Mouse (Mus musculus) ovary, postnatal 36 days (tissue): ENCODE measurements around the gene Fam53b.

Source experiments
- DNase-seq: peaks from one replicate; pipeline ENCODE4 v3.0.0; 2022; ENCODE audit warnings: low spot score, mixed read lengths

Fam53b gene

DNA sequence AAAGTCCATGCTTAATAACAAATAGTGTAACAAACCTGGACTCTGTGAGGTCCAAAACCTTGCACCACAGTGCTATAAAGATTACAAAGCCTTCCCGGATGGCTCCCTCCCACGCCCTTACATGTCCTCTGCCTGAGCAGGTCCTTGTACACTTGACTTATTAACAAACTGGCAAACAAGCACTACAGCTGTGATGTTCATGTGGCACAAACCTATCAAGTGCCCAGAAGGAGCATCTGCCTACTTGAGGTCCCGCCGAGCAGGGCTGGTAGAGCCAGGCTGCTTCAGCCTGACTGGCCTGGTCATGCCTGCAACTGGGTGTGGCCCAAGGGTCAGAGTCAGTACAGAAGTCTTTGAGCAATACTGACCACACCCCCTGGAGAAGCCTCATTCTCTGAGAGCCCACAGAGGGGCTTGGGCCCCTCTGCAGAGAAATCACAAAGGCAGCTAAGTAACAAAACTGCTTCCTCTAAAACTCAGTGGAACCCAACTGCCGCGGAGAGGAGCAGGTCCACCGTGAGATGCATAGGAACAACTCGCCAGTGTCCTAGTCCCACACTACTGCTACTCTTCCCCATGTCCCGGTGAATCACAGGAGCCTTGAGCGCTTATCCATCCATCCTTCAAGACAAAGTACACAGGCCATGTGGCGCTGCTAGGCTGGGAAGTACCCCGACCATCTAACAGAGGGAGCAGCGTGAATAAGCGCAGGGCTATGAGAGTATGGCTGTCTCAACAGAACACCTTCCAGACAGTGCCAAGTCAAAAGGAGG lies 23.1 kb downstream of the Fam53b start:
- DNase-seq, result no peak

DNA sequence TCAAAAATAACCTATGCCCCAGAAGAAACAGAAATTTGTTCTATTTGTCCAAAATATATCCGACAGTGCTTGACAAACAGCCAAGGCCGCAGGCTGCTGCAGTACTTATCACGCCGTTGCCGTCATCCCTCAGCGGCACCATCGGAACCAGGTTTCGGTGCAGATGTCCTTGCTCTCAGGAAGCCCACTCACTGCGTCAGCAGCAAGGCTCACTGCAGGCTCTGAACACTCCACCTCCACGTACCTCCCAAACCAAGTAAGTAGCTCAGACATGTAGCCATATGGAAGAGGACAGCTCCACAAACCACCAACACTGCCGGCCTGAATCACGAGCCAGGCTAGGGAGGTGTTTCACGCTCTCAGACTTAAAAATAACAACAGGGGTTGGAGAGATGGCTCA lies 24.9 kb downstream of the Fam53b start:
- DNase-seq, result no peak

DNA sequence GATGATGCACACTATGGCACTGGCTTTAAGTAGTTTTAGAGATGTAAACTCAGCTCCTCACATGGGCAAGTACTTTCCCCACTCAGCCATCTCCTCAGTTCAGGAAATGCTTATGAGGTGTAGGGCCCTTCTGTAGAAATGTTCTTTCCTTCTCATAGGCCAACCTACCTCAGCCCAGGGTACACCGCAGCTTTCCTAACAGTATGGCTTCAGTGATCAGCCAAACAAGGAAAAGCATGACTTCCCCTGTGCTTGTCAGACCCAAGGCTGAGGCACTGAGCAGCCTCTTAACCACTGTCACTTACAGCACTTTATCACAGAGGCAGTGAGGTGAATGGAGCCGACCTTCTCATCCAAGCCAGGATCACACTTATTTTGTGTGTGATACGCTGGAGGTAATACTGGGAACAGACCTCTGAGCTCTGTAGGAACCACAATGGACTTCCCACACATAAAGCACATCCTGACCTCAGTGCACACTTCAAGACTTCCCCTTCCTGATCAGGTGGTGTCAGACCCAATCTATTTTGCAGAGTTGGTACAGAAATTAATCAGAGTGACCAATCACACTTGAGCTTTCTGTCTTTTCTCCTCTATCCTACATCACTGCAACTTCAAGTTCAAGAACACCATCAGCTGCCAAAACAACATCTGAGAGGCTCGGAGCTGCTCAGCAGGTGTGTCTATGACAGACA lies 26.0 kb downstream of the Fam53b start:
- no peak for DNase-seq

DNA sequence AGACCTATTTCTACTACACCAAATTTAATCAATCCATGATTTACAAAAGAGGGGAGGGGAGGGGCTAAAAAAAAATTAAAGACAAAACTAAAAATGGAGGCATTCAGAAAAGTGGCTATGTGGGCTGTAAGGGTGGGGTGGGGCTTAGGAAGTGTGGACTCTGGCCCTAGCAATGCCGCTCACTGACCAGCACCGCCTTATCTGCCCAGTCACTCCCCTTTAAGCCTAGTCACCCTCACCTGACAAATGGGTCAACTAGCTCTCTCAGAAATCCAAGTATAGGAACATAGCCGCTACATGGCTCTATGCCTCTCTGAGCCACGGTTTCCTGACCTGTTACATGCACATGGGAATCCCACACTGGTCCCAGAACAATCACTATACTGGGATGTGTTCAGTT lies 26.7 kb downstream of the Fam53b start:
- no peak for DNase-seq

DNA sequence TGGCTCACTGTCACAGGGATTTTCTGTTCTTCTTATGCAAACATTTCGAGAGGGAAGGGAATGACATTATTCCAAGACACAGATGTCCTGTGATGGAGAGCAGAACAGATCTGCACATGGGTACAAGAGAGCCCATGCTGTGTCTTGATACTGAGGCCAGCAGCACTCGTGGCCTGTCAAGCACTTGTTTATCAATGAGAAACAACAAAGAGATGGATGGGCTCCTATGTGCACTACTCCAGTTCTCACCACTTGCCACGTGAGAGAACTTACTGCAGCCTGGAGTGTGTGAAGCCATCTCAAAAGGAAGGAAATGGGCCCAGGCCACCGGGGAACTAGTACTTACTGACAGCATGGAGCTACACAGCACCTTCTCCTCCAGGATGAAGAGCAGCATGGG lies 27.2 kb downstream of the Fam53b start:
- no peak for DNase-seq

DNA sequence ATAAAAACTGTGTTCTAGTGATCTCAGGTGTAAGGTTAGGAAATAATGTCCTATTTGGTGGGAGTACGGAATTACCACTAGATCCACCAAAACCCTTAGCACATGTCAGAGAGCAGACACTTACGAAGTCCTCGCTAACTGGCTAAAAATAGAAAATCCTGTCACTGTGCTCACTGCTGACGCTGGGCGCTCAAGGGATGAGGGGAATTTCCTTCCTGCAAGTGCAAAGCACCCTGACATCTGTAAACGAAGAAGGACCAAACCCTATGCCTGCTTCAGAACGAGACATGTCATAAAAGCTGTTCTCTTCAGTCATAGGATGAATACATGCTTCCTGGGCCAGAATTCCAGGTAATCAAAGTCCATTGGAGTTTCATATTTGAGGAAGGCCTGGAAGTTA lies 27.7 kb downstream of the Fam53b start:
- no peak for DNase-seq

DNA sequence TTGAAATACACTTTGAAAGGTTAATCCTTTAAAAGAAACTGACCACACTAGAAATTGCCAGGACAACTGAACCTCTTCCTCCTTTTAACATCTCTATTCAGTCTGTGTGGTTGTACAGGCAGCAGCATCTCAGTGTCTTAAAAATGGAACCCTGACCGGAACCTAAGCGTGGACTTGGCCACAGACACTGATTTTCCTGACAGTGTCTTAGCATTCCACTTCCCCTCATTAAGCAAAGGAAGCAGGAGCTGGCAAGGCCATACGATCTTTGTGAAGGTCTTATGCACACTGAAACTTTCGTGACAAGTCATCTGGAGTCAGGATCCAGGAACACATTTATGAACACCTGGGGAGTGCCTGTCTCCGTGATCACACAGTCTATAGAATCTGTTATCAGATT lies 29.6 kb downstream of the Fam53b start:
- no peak for DNase-seq

DNA sequence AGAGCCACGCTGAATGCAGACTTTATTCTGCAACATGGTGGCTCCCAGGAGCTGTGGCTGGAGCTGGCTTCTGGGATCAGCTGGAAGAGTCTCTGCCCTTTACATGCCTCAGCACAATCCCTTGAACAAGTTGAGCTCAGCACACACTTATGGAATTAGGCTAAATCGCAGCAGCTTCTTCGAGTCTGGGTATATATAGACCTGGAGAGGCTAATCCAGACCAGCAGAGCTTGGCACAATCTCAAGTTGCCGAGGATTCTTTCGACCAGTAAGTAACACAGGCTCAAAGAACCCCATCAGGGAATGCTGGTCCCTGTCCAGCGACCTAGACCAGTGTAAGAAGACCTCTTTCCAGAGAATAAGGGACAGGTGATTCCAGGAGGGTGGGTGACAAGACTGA lies 31.8 kb downstream of the Fam53b start:
- DNase-seq, result no peak

DNA sequence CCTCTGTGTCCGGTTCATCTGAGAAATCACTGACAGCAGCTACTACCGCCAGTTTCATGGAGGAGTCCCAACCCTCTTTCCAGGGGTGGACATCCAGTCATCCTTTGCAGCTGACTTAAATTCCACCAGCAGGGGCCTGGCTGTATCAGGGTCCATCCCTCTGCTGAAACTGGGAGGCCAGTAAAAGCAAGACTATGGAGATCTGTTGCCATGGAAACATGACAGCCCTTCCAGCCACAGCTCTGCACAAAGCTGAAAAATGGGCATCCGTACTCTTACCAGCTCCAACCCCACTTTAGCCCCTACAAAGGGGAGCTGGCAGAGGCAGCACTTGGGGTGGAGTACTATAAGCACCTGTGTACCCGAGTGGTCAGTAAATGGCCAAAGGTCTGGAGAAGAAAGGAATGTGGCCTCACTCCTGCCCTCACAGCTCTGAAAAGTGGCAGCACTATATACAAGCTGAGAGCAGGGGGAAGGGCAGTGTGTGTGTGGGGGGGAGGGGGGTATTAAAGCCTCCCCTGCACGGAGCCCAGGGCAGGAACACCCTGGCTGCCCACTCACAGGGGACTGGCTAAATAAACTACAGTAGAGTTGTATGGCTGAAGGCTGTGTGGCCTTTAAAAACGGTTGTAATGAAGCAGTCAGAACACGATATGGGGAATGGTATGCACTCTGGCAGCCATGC lies 32.4 kb downstream of the Fam53b start:
- DNase-seq, result no peak

DNA sequence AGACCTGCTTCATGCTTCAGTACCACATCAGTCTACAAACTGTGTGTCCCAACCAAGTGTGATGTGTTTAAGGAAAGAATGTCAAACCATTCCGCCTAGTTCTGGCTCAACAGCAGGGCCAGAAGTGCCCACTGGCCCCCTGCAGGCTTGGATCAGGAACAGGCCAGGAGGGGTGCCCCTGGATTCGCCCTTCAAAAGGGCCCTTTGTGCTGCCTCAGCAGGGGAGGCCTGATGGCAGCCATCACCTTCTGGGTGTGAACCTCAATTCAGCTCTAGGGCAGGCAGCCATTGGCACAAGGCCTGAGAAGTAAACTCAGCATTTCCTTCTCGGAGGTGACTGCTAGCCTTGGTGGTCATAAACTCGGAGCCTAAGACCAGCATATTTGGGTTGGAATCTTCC lies 33.1 kb downstream of the Fam53b start:
- peak; percentile 47 for DNase-seq

DNA sequence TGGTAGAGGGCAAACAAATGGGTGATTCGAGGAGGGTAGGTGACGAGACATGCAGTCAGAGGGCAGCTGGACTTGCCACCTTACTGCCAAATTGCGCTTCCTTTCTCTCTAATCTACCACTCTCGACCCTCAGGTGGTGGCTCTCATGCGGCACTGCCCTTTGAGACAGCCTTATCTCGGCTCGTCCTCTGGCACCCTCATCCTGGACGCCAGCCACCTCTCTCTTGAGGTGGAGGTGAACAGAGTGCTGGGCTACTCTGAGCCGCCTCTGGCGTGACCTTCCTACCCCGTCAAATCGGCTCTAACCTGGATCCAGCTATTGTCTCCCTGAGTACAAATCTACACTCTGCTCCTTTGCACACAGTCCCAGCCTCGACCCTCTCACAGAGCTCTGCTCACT lies 35.1 kb downstream of the Fam53b start:
- no peak for DNase-seq

DNA sequence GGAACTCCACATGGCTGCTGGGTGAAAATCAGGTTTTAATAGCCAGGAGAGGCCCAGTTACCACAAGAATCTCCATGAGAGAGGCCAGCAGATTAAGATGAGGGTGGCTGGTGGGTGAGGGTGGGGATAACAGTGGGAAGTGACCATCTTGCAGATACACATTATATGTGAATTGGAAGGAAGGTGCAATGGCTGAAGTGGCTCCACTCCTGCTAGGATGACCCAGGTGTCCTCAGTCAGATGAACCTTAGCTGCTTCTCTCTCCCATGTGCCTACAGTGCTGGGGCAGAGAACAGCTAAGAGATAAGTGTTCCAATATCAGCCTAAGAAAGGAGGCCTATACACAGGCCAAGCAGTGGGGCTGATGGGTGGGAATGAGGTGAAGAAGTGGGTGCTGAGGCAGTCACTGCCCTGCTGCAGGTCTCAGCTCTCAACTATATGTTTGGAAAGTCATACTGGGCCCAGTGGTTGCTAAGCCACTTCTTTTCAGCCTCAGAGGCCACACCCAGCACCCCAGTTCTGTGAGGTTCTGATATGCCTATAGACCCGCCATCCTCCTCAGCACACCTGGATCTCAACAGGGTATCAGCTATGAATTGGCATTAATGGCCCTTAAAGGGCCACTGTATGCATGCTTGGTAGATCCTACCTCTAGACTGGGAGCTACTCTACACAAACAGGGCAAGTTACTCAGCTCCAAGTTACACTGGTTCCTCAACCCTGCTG lies 35.8 kb downstream of the Fam53b start:
- no peak for DNase-seq

DNA sequence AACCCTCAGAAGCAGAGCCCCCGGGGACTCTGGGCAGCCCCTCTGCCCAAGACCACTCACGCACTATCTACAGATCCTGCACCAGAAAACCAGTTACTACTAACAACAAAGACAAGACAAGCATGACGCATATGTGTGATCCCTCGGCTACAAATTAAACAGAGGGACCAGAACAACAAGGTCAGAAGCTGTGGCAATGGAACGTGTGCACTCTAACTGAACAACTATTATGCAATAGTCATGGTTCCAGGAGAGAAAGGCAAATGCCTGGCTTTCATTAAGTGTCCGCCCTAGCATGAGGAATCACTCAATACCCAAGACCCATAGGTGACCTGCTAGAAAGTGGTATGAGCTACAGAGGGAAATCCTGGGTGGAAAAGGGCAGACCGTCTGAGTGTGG lies 36.6 kb downstream of the Fam53b start:
- no peak for DNase-seq

DNA sequence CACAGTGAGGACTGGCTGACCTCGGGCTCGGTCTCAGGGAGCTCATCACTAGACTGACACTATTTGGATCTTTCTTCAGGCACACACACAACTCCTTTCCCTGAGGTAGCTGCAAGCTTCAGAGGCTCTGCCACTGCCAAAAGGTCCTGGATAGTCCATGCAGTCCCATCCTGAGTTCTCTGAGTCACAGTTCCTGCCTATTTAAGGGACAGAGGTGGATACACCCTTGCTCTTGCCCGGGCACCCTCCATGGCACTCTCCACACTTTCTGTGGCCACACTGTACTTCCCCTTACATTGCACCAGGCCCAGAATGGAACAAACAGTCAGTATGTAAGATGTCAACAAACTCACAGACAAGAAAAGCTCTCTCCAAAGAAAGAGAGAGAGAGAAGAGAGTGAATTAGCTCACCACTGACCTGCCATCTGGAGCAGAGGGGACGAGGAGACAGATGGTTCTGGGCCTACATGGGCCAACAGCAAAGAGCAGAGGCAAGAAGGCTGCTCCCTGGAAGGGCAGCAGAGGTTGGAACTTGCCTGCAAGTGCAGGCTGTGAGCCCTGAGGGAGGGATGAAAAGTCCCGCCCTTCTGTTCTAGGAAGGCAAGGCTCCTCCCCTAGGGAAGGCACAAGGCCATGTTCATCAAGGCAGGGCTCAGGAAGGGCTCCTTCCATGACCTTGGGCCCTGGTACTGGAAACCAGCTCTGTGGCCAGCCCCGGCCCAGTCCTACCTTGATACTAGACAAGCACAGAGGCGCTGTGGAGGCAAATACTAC lies 37.2 kb downstream of the Fam53b start:
- peak; percentile 56 for DNase-seq

DNA sequence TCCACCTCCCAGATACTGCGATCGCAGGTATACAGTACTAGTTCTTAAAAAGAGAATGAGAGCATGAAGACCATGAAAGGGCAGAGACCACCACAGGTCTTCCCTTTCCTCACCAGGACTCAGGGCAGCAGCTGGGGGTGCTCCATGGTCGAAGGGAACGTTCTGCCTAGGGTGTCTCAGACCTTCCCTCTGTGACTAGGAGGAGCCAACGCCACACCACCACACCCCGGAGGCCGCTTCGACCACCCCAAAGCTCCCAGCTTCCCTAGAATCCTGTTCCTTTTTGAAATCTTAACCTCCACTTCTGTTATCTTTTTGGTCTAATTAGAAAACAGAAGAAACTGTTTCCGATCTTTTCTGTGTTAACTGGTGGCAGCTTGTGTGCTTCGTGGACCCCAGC lies 37.8 kb downstream of the Fam53b start:
- no peak for DNase-seq

DNA sequence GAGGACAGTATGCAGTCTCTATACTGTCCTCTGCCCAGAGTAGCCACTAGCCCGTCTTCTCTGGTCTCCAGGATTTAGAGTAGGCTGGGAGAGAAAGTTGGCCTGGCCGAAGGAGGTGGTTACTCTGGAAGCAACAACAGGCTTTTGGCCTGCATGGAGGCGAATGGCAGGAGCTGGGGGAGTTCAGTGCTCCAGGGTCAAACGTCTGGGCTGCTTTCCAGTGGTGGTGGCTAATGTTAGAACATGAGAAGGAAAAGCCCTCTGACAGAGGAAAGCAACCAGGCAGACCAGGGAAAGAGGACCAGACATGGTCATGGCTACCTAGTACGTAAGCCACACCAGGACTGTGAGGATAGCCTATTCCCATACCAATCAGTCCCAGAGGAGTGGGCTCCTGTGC lies 38.4 kb downstream of the Fam53b start:
- peak; percentile 81 for DNase-seq

DNA sequence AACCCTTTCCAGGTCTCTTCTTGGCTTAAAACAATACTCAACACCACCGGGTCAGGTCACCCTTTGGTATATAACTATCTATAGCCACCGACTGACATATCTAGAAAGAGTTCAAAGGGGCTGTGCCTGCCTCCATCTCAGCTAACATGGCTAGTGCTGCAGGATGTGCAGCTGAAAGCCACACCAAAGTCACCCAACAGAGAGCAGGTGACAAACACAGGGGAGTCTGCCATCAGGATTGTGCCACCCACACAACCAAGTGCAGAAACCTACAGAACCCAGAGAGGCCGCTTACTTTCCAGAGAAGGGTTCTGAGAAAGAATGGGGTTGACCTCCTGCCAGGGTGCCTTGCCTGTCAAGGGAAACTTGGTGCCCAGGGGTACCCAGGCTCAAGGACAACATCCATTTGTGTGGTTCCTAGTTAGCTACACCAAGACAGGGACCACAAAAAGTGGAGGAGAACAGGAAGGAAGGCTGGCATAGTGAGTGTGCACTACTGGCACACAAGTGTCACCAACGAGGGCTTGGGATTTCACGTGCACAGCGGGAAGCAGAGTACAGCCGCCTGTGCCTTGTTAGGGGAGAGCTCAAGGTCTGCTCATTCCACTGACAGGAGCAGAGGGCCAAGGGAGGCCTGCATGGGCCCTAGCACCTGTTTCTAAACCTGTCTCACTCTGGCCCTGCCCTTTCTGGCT lies 40.5 kb downstream of the Fam53b start:
- DNase-seq, result no peak

DNA sequence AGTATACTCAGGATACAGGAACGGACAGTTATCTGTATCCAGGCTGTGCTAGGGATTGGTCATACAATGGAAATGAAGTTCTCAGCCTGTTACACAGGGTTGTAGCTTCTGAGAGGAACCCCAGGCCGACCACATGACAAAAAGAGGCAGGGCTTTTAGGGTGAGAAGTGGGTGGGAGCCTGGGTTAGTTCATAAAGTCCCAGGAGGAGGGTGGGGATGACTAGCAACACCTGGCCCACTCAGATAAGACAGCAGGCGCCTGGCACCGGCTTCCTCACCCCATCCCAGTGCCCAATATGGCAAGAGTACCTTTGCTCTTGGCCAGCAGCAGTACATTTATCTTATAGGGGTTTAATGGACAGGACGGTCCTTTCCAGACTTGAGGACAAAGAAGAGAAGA lies 41.2 kb downstream of the Fam53b start:
- no peak for DNase-seq

DNA sequence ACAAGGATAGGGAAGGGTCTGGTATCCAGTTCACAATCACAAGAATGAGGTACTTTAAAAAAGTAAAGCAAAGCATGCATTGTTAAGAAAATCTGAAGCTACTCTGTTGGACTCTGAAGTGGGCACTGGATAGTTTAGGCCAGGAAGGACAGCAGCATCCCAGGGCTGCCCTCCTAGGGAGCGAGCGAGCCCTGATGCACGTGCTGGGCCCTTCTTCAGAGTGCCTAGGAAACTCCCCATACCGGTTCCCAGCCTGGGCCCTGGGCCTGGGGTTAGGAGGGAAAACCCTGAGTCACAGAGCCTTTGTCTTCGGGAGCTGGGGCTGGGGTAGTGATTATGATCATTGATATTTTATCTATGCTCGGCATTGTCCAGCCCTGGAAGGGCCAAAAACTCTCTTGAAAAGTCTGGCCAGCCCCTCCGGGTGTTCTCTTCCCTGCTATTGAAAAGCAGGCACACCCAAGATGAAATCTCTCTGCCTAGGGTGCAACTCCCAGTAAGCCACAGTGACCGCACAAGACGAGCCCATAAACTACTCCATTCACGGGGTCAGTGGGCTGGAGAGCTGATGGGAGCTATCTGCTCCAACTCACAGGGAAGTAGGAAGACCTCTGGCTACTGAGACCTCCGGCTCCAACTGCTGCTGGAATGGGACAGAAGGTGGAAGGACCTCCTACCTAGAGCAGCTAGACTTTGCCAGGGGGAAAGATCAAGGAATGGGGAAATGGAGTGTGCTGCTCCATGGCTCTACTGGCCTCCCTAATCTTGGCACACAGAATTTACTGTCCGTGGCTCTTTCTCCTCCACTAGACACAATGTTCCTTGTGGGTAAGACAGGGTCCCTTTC lies 45.0 kb downstream of the Fam53b start:
- no peak for DNase-seq

DNA sequence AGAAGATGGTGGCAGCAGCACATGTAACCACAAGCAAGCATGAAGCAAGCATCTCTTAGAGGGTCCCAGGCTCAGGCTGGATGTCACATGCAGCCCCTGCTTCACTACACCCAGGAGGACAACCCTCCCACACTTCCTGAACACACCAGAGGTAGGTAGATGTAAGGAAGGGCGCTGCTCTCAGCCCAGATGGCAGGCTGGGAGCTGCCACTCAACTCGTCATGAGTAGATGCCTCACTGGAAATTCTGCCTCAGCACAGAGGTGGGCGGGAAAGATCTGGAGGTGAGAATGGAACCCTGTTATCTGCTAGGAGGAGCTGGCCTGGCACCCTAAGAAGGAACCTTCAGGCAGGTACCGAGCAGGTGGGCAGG lies 45.7 kb downstream of the Fam53b start:
- DNase-seq, result no peak
